Mouse (Mus musculus): ENCODE data around the gene Drosha. TPM values are rescaled to one million over a fixed set of nuclear protein-coding genes. Genes with fewer than 3 reads are reported as not detected.

Gene Drosha
- polyA plus RNA-seq, 1 experiment from 2014 or later = 11.1 TPM

GRCm38 (mm10) chr15:12833385-12833784 is 8.8 kb downstream of the Drosha start:
- 92% methylated on average over 31 of the region's 31 CpGs for WGBS (ENCODE audit: insufficient replicate concordance)
- no peak for ATAC-seq (ENCODE audit: insufficient read depth)

GRCm38 (mm10) chr15:12834231-12834630 is 9.6 kb downstream of the Drosha start:
- 92% methylated on average over 24 of the region's 24 CpGs for WGBS (ENCODE audit: insufficient replicate concordance)
- Histone ChIP-seq H3K4me3 (replicated peaks) (no peak overlapping the region), H3K9ac (no peak overlapping the region), H3K4me2 (no peak overlapping the region), H3K27ac (replicated peaks) (no peak overlapping the region), H3K36me3 (replicated peaks) (peaks cover 68% of the 10 kb centered on the region), H3K4me1 (replicated peaks) (peaks cover 14% of the 10 kb centered on the region), H3K9me3 (replicated peaks) (no peaks in the 10 kb centered on the region), H3K27me3 (no peaks in the 10 kb centered on the region)
- ATAC-seq (ENCODE audit: insufficient read depth) = no peak

More at GRCm38 (mm10) chr15:12833385-12833784, 8.8 kb downstream of the Drosha start:
- no peak overlapping the region for H3K27ac ChIP-seq (replicated peaks)
- H3K9ac ChIP-seq = no peak overlapping the region
- no peaks in the 10 kb centered on the region for H3K27me3 ChIP-seq
- no peak overlapping the region for H3K4me3 ChIP-seq (replicated peaks)
- peaks cover 73% of the 10 kb centered on the region for H3K36me3 ChIP-seq (replicated peaks)
- no peaks in the 10 kb centered on the region for H3K9me3 ChIP-seq (replicated peaks)
- no peak overlapping the region for H3K4me2 ChIP-seq
- peaks cover 17% of the 10 kb centered on the region for H3K4me1 ChIP-seq (replicated peaks)

- H3K4me2 ChIP-seq = no peak overlapping the region
- H3K36me3 ChIP-seq (replicated peaks) = peaks cover 87% of the 10 kb centered on the region
- ATAC-seq (ENCODE audit: insufficient read depth) = no peak
- WGBS (ENCODE audit: insufficient replicate concordance) = 79% methylated on average over 11 of the region's 11 CpGs
- no peaks in the 10 kb centered on the region for H3K27me3 ChIP-seq
- no peak overlapping the region for H3K27ac ChIP-seq (replicated peaks)
- H3K9ac ChIP-seq = no peak overlapping the region
- no peak overlapping the region for H3K4me3 ChIP-seq (replicated peaks)
- no peaks in the 10 kb centered on the region for H3K4me1 ChIP-seq (replicated peaks)
- H3K9me3 ChIP-seq (replicated peaks) = no peaks in the 10 kb centered on the region
These were observed 16.1 kb downstream of the Drosha start for GRCm38 (mm10) chr15:12840737-12841136.

- no peaks in the 10 kb centered on the region for H3K9me3 ChIP-seq (replicated peaks)
- no peak overlapping the region for H3K4me3 ChIP-seq (replicated peaks)
- H3K4me2 ChIP-seq = no peak overlapping the region
- no peak overlapping the region for H3K27ac ChIP-seq (replicated peaks)
- peaks cover 88% of the 10 kb centered on the region for H3K36me3 ChIP-seq (replicated peaks)
- 73% methylated on average over 7 of the region's 7 CpGs for WGBS (ENCODE audit: insufficient replicate concordance)
- no peak overlapping the region for H3K9ac ChIP-seq
- no peaks in the 10 kb centered on the region for H3K4me1 ChIP-seq (replicated peaks)
- H3K27me3 ChIP-seq = no peaks in the 10 kb centered on the region
- ATAC-seq (ENCODE audit: insufficient read depth) = no peak
These were observed 18.2 kb downstream of the Drosha start for GRCm38 (mm10) chr15:12842833-12843232.

- Histone ChIP-seq H3K27ac (replicated peaks) (no peak overlapping the region), H3K4me2 (no peak overlapping the region), H3K9me3 (replicated peaks) (no peaks in the 10 kb centered on the region), H3K36me3 (replicated peaks) (peaks cover 92% of the 10 kb centered on the region), H3K9ac (no peak overlapping the region), H3K4me1 (replicated peaks) (peaks cover 5% of the 10 kb centered on the region), H3K4me3 (replicated peaks) (no peak overlapping the region), H3K27me3 (no peaks in the 10 kb centered on the region)
- 76% methylated on average over 11 of the region's 11 CpGs for WGBS (ENCODE audit: insufficient replicate concordance)
- ATAC-seq (ENCODE audit: insufficient read depth) = peak; percentile 61
These were observed 23.8 kb downstream of the Drosha start for GRCm38 (mm10) chr15:12848196-12848975.

DNA sequence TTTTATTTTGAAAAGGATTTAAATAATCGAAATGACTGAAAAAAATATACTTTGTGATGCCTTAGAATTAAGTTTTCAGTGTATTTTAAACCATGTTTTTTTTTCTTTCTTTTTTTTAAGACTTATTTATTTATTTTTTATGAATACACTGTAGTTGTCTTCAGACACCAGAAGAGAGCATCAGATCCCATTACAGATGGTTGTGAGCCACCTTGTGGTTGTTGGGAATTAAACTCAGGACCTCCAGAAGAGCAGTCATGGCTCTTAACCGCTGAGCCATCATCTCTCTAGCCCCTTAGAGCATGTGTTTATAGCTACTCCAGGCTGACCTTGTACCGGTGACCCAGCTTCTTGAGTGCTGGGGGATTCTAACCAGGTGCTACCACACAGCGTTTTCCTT is 24.8 kb downstream of the Drosha start:
- Histone ChIP-seq H3K36me3 (replicated peaks) (peaks cover 90% of the 10 kb centered on the region), H3K9me3 (replicated peaks) (no peaks in the 10 kb centered on the region), H3K4me2 (no peak overlapping the region), H3K27ac (replicated peaks) (no peak overlapping the region), H3K9ac (no peak overlapping the region), H3K4me3 (replicated peaks) (no peak overlapping the region), H3K27me3 (no peaks in the 10 kb centered on the region), H3K4me1 (replicated peaks) (peaks cover 5% of the 10 kb centered on the region)
- no peak for ATAC-seq (ENCODE audit: insufficient read depth)
- 81% methylated on average over 4 of the region's 4 CpGs for WGBS (ENCODE audit: insufficient replicate concordance)

GRCm38 (mm10) chr15:12853471-12853870 is 28.9 kb downstream of the Drosha start:
- peaks cover 81% of the 10 kb centered on the region for H3K36me3 ChIP-seq (replicated peaks)
- no peak overlapping the region for H3K4me3 ChIP-seq (replicated peaks)
- no peak overlapping the region for H3K9ac ChIP-seq
- WGBS (ENCODE audit: insufficient replicate concordance) = 81% methylated on average over 8 of the region's 8 CpGs
- H3K27me3 ChIP-seq = no peaks in the 10 kb centered on the region
- H3K27ac ChIP-seq (replicated peaks) = no peak overlapping the region
- H3K9me3 ChIP-seq (replicated peaks) = no peaks in the 10 kb centered on the region
- no peak for ATAC-seq (ENCODE audit: insufficient read depth)
- H3K4me2 ChIP-seq = no peak overlapping the region
- peaks cover 16% of the 10 kb centered on the region for H3K4me1 ChIP-seq (replicated peaks)

DNA sequence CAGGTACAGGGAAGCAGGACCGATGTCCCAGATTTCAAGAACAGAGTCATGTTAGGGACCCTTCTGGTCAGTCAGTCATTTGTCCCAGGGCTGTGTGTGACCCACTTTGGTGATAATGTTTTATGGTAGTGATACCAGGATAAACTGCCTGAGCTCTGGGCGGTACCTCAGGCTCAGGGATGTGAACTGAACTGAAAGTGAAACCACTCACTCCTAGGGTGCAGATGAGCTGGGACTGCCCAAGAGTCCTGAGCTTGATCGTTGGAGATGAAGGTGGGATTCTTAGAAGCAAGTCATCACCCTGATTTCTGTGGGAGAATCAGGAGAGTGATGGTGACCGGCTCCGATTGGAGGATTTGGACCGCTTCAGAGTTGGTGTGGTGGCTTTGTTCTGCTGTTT is 32.2 kb downstream of the Drosha start:
- Histone ChIP-seq H3K4me2 (no peak overlapping the region), H3K27me3 (no peaks in the 10 kb centered on the region), H3K9ac (no peak overlapping the region), H3K4me3 (replicated peaks) (no peak overlapping the region), H3K9me3 (replicated peaks) (no peaks in the 10 kb centered on the region), H3K36me3 (replicated peaks) (peaks cover 81% of the 10 kb centered on the region), H3K27ac (replicated peaks) (no peak overlapping the region), H3K4me1 (replicated peaks) (peaks cover 25% of the 10 kb centered on the region)
- WGBS (ENCODE audit: insufficient replicate concordance) = 82% methylated on average over 6 of the region's 6 CpGs
- no peak for ATAC-seq (ENCODE audit: insufficient read depth)

GRCm38 (mm10) chr15:12857840-12858516 is 33.4 kb downstream of the Drosha start:
- H3K4me3 ChIP-seq (replicated peaks) = no peak overlapping the region
- peak overlapping the region; percentile 44 for H3K4me2 ChIP-seq
- H3K9me3 ChIP-seq (replicated peaks) = no peaks in the 10 kb centered on the region
- H3K27me3 ChIP-seq = no peaks in the 10 kb centered on the region
- ATAC-seq (ENCODE audit: insufficient read depth) = peak; percentile 89
- H3K4me1 ChIP-seq (replicated peaks) = peaks cover 25% of the 10 kb centered on the region
- peaks cover 80% of the 10 kb centered on the region for H3K36me3 ChIP-seq (replicated peaks)
- WGBS (ENCODE audit: insufficient replicate concordance) = 27% methylated on average over 12 of the region's 12 CpGs
- no peak overlapping the region for H3K9ac ChIP-seq
- peak overlapping the region; percentile 80 for H3K27ac ChIP-seq (replicated peaks)

DNA sequence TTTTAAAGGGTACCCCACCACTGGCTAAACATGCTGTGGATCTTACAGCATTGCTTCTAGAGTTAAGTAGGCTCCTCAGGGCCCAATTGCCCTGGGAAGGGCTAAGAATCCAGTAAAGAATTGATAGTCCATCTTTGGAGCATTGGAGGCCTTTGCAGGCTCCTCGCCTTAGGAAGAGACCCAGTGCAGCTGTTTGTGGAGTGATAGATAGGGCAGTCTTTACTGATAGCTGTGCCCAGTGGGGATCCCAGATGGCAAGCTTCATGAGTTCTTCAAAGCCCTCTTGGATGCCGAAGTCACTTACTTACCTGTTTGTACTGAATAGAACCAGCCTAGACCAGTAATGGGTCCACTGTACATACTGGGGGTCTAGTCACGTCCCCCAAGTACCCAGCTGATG is 34.0 kb downstream of the Drosha start:
- Histone ChIP-seq H3K4me2 (peak overlapping the region; percentile 44), H3K36me3 (replicated peaks) (peaks cover 77% of the 10 kb centered on the region), H3K9ac (no peak overlapping the region), H3K9me3 (replicated peaks) (no peaks in the 10 kb centered on the region), H3K27ac (replicated peaks) (peak overlapping the region; percentile 80), H3K27me3 (no peaks in the 10 kb centered on the region), H3K4me3 (replicated peaks) (no peak overlapping the region), H3K4me1 (replicated peaks) (peaks cover 25% of the 10 kb centered on the region)
- 39% methylated on average over 3 of the region's 3 CpGs for WGBS (ENCODE audit: insufficient replicate concordance)
- peak; percentile 72 for ATAC-seq (ENCODE audit: insufficient read depth)

GRCm38 (mm10) chr15:12862061-12862460 is 37.4 kb downstream of the Drosha start:
- no peaks in the 10 kb centered on the region for H3K27me3 ChIP-seq
- H3K27ac ChIP-seq (replicated peaks) = no peak overlapping the region
- no peak overlapping the region for H3K9ac ChIP-seq
- H3K9me3 ChIP-seq (replicated peaks) = no peaks in the 10 kb centered on the region
- H3K4me1 ChIP-seq (replicated peaks) = peaks cover 20% of the 10 kb centered on the region
- peaks cover 70% of the 10 kb centered on the region for H3K36me3 ChIP-seq (replicated peaks)
- ATAC-seq (ENCODE audit: insufficient read depth) = no peak
- no peak overlapping the region for H3K4me3 ChIP-seq (replicated peaks)
- no peak overlapping the region for H3K4me2 ChIP-seq
- 68% methylated on average over 3 of the region's 3 CpGs for WGBS (ENCODE audit: insufficient replicate concordance)

Data from liver, embryonic 15.5 days (tissue).